ENCODE assay signal across 12 mouse cellular contexts in genomic region chr5:123315219-123315866, GRCm38 (mm10). TPM values are rescaled to one million over a fixed set of nuclear protein-coding genes. Genes with fewer than 3 reads are reported as not detected.
A peak's percentile ranks its signal among the peaks of the same experiment; 100 is the strongest.
DNase-seq lines count a peak whose midpoint lies in the region; ATAC-seq lines count a peak whose summit lies in the region.
"Had no signal": no experiment of that assay in that cellular context is flagged by ENCODE, and none has a peak within 500 bp of the region (broad histone marks: within the 10 kb centered on the region; RNA-seq: fewer than 3 reads in every experiment).

No protein-coding gene starts in this region.

- no peaks in the 10 kb centered on the region for H3K36me3 ChIP-seq in hindbrain, embryonic 11.5 days (ENCODE audit: control insufficient read depth, insufficient read depth, low read length)
- no peaks in the 10 kb centered on the region for H3K36me3 ChIP-seq in hindbrain, embryonic 13.5 days
- H3K36me3 ChIP-seq in embryonic facial prominence, embryonic 10.5 days (replicated peaks): no peaks in the 10 kb centered on the region
- H3K36me3 ChIP-seq: liver, embryonic 15.5 days had no signal

- H3K9ac ChIP-seq in hindbrain, embryonic 11.5 days (ENCODE audit: low read depth, low read length): no peak overlapping the region
- H3K9ac ChIP-seq in hindbrain, embryonic 13.5 days: no peak overlapping the region; the same call in 1 of the 2 replicates
- H3K9ac ChIP-seq: liver, embryonic 15.5 days had no signal

- peaks cover 7% of the 10 kb centered on the region for H3K4me1 ChIP-seq in hindbrain, embryonic 11.5 days (replicated peaks; ENCODE audit: control insufficient read depth, insufficient read depth, low read length)
- peaks cover 19% of the 10 kb centered on the region for H3K4me1 ChIP-seq in hindbrain, embryonic 13.5 days (replicated peaks)
- peaks cover 37% of the 10 kb centered on the region for H3K4me1 ChIP-seq in embryonic facial prominence, embryonic 10.5 days

- H3K9me3 ChIP-seq in hindbrain, embryonic 11.5 days (ENCODE audit: control insufficient read depth, low read length): no peaks in the 10 kb centered on the region
- no peaks in the 10 kb centered on the region for H3K9me3 ChIP-seq in hindbrain, embryonic 13.5 days
- H3K9me3 ChIP-seq in embryonic facial prominence, embryonic 10.5 days: no peaks in the 10 kb centered on the region
- H3K9me3 ChIP-seq: liver, embryonic 15.5 days had no signal

- peak; percentile 54 for DNase-seq in hindbrain, embryonic 11.5 days (ENCODE audit: low spot score)
- peak; percentile 87 for DNase-seq in A20 (ENCODE audit: low read depth, low spot score)
- peak; percentile 46 for DNase-seq in embryonic facial prominence, embryonic 10.5 days (ENCODE audit: low spot score)
- DNase-seq in spleen, adult 18-20 months: peak; percentile 33 to 44
- no peak for DNase-seq in adrenal gland, postnatal 14 days
- DNase-seq in layer of hippocampus, adult 11-12 months (ENCODE audit: low spot score): no peak
- no peak for DNase-seq in frontal cortex, postnatal 10 days (ENCODE audit: low spot score in 2 of 2)
- DNase-seq: kidney, adult 8-10 months had no signal

- WGBS in hindbrain, embryonic 11.5 days: 32% methylated on average over 10 of the region's 10 CpGs
- 27% methylated on average over 10 of the region's 10 CpGs for WGBS in hindbrain, embryonic 13.5 days
- WGBS in embryonic facial prominence, embryonic 10.5 days: 35% methylated on average over 10 of the region's 10 CpGs

- no peak overlapping the region for H3K4me3 ChIP-seq in hindbrain, embryonic 11.5 days (ENCODE audit: low read depth, low read length)
- no peak overlapping the region for H3K4me3 ChIP-seq in hindbrain, embryonic 13.5 days
- H3K4me3 ChIP-seq in embryonic facial prominence, embryonic 10.5 days: no peak overlapping the region
- H3K4me3 ChIP-seq: heart, adult 2 months; left cerebral cortex, adult 2 months; liver, embryonic 15.5 days had no signal

- H3K27ac ChIP-seq in hindbrain, embryonic 11.5 days (ENCODE audit: low read depth, low read length): peak overlapping the region; percentile 42; the same call in 1 of the 2 replicates
- H3K27ac ChIP-seq in hindbrain, embryonic 13.5 days: no peak overlapping the region
- peak overlapping the region; percentile 61 for H3K27ac ChIP-seq in embryonic facial prominence, embryonic 10.5 days (replicated peaks)
- H3K27ac ChIP-seq: heart, adult 2 months; left cerebral cortex, adult 2 months; liver, embryonic 15.5 days had no signal

- no peaks in the 10 kb centered on the region for H3K27me3 ChIP-seq in hindbrain, embryonic 11.5 days (ENCODE audit: control insufficient read depth, insufficient read depth, low read length)
- no peaks in the 10 kb centered on the region for H3K27me3 ChIP-seq in hindbrain, embryonic 13.5 days
- H3K27me3 ChIP-seq in embryonic facial prominence, embryonic 10.5 days (replicated peaks; ENCODE audit: low read depth, poor library complexity, severe bottlenecking): no peaks in the 10 kb centered on the region
- H3K27me3 ChIP-seq: liver, embryonic 15.5 days had no signal

- no peak overlapping the region for H3K4me2 ChIP-seq in hindbrain, embryonic 11.5 days (replicated peaks; ENCODE audit: low read depth, low read length)
- no peak overlapping the region for H3K4me2 ChIP-seq in hindbrain, embryonic 13.5 days
- H3K4me2 ChIP-seq: liver, embryonic 15.5 days had no signal

- no peak for ATAC-seq in hindbrain, embryonic 11.5 days (ENCODE audit: low FRiP score)
- no peak for ATAC-seq in hindbrain, embryonic 13.5 days (ENCODE audit: low FRiP score)

RNA-seq across cellular contexts. Expression of gene Bcl7a, which starts 28.3 kb away (rescaled TPM):
- polyA plus RNA-seq in hindbrain, embryonic 11.5 days (2014; fragmentation: Nextera tagmentation; extraction: Ambion mirVana): 56.8 and 63.7 TPM in 2 replicates
- 47.1 and 48.6 TPM in 2 replicates for polyA plus RNA-seq in hindbrain, embryonic 13.5 days (2015; fragmentation: Nextera tagmentation; extraction: Ambion mirVana)
- polyA plus RNA-seq in embryonic facial prominence, embryonic 10.5 days (2016; fragmentation: Nextera tagmentation; extraction: Ambion mirVana): 41.7 and 42.8 TPM in 2 replicates
- total RNA-seq in adrenal gland, postnatal 14 days (2021): 11.9 and 16.1 TPM in 2 replicates

Comparison
In these comparisons a context has a peak if more than half of its experiments do, and no peak if none do; other contexts are left out.
1. DNase-seq: peak in hindbrain, embryonic 11.5 days (single experiment), A20 (single experiment), embryonic facial prominence, embryonic 10.5 days (single experiment) and spleen, adult 18-20 months (2 of 2); none in adrenal gland, postnatal 14 days (single experiment), layer of hippocampus, adult 11-12 months (single experiment) and frontal cortex, postnatal 10 days (0 of 2).